8 mouse cellular contexts compared by ENCODE assay signal in the genomic region with DNA sequence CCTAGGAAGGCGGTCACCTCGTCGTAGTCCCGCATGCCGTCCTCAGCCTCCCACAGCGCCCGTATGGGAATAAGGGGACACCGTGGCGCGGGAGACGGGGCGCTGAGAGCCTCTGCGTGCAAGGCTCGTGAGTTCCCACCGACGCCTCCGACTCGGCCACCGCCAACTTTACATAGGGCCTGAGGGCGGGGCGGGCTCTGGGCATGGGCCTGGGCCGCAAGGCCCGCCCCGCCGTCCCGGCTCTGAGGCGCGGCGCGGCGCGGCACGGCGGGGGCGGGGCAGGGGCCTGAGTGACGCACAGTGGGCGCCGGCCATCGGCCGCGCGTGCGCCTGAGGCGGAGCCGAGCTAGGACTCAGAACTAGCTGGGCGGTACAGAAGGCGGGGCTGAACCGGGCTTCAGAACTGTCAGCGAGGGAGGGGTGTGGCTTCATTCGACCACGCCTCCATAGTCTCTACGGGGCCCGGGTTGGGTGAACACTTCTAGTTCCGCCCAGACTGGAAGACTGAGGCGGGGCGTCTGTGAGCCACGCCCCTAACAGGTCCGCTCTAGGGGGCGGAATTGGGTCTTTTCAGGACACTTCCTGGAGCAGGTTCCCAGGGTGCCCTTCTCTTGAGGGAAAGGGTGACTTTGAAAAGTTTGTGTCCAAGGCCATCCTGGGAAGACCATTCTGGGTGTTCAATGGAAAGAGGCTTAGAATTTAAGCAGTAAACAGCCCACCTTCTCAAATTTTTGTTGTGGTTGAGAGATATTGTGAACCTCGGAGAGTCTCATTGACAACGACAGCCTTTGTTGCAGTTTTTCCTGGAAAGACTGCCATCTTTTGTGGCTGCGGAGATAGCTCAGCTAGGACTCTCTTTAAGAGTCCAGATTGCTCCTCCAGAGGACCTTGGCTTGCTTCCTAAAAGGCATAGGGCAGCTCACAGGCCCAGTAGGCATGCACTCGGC. TPM values are rescaled to one million over a fixed set of nuclear protein-coding genes. Genes with fewer than 3 reads are reported as not detected.
DNase-seq lines count a peak whose midpoint lies in the region; ATAC-seq and TF ChIP-seq lines count a peak whose summit lies in the region.

A gene (minus strand): TSS at position 156 of the 947 bp plus-strand sequence.

- DNase-seq in gastrocnemius, adult 8-10 months (ENCODE audit: low spot score in 2 of 2) = peak; percentile 99 to 100
- peak; percentile 85 for DNase-seq in hindlimb bud, embryonic 11.5 days (ENCODE audit: extremely low spot score, low read depth, low spot score)
- peak; percentile 94 to 99 for DNase-seq in left cerebral cortex, adult 8-10 months (ENCODE audit: low spot score in 2 of 2)
- DNase-seq in right cerebral cortex, postnatal 10 days (ENCODE audit: low spot score in 2 of 2) = peak; percentile 99
- peak; percentile 96 for DNase-seq in urinary bladder, postnatal 25 days (ENCODE audit: low spot score)

- ATAC-seq in activated CD4-positive, CD25-positive, alpha-beta regulatory T cell, adult 4 months = peak; percentile 93

- peaks cover 3% of the 10 kb centered on the region for H3K4me1 ChIP-seq in cortical plate, adult 2 months (ENCODE audit: control insufficient read depth, insufficient read depth, low read length)
- peaks cover 45% of the 10 kb centered on the region for H3K4me1 ChIP-seq in megakaryocyte, embryonic 14.5 days

- no peaks in the 10 kb centered on the region for H3K27me3 ChIP-seq in megakaryocyte, embryonic 14.5 days (replicated peaks)

- peak within 1 kb of the TSS; percentile 53; the same call in 1 of the 2 replicates for H3K27ac ChIP-seq in cortical plate, adult 2 months (ENCODE audit: insufficient read depth, low read length)

- H3K36me3 ChIP-seq in megakaryocyte, embryonic 14.5 days (replicated peaks; ENCODE audit: low read length) = peaks cover 5% of the 10 kb centered on the region

- H3K9me3 ChIP-seq in megakaryocyte, embryonic 14.5 days = peaks cover 4% of the 10 kb centered on the region; the same call in 1 of the 2 replicates

- TF ChIP-seq CTCF in cortical plate, adult 2 months (IDR thresholded peaks at IDR 0.05; ENCODE audit: extremely low read depth, insufficient read depth, low read length) = no peak

- H3K4me3 ChIP-seq in cortical plate, adult 2 months (ENCODE audit: insufficient read depth, low read length) = peak within 1 kb of the TSS; percentile 82
- H3K4me3 ChIP-seq in megakaryocyte, embryonic 14.5 days (replicated peaks) = peak within 1 kb of the TSS; percentile 97

- TF ChIP-seq POLR2A in cortical plate, adult 2 months (IDR thresholded peaks at IDR 0.05; ENCODE audit: extremely low read depth, insufficient read depth, low read length) = 0 out of 2 replicates have a peak, but pooled peaks have one; percentile 42

RNA-seq across cellular contexts. Expression of the gene that starts here (rescaled TPM):
- 10 to 100 TPM; 10.8 to 16.0 TPM for polyA plus RNA-seq in activated CD4-positive, CD25-positive, alpha-beta regulatory T cell, adult 4 months (2017; shearing (Covaris generic))
- polyA plus RNA-seq in cortical plate, adult 2 months (2012; rRNA removed) = 15.0 and 15.1 TPM in 2 replicates
- 10 to 100 TPM in 1 of 4 experiments, 1 to 10 TPM in 3; 6.9 to 10.5 (median 8.5) TPM for total RNA-seq in gastrocnemius, adult 8-10 months (2022)
- total RNA-seq in left cerebral cortex, adult 8-10 months (2022) = 10 to 100 TPM in 2 of 4 experiments, 1 to 10 TPM in 2; 8.9 to 14.0 (median 9.9) TPM
- polyA plus RNA-seq in megakaryocyte, embryonic 14.5 days (2012; ENCODE audit: insufficient read depth, low replicate concordance) = 2.7 and 4.7 TPM in 2 replicates

Comparison
In these comparisons a context has a peak if more than half of its experiments do, and no peak if none do; other contexts are left out.
1. Peak in every context shown above with its lines: DNase-seq, ATAC-seq, H3K4me3 ChIP-seq and H3K27ac ChIP-seq.